Mouse (Mus musculus) right cerebral cortex, postnatal 36 days (tissue): ENCODE measurements at regions not wholly inside any gene's neighbourhood (a gene's known extent, or its start where the extent isn't known, plus 50 kb on each side); places are given as distances from the start of the nearest gene placed in this dataset.
"Not testable (repeated sequence)": the region's sequence is repeated elsewhere in the genome, so short reads cannot be mapped to it uniquely, and the experiment has no call there.

ENCODE experiments used
- DNase-seq, 2 experiments: peaks; one replicate each; pipeline ENCODE4 v3.0.0; 2022; ENCODE audit warnings: low spot score in 2 of 2, mixed read lengths in 1 of 2

- peak in 1 of 2 experiments; percentile 1 for DNase-seq
These were observed 883.3 kb downstream of the Dnajb9 start for GRCm38 (mm10) chr12:43326714-43327334.

- DNase-seq, result peak in 1 of 2 experiments; percentile 10
These were observed 899.8 kb downstream of the Dnajb9 start for GRCm38 (mm10) chr12:43310293-43310692.

- no peak for DNase-seq
These were observed 903.5 kb downstream of the Dnajb9 start for GRCm38 (mm10) chr12:43306502-43307051.

- DNase-seq, result no peak
These were observed 909.6 kb downstream of the Dnajb9 start for GRCm38 (mm10) chr12:43300504-43300903.

GRCm38 (mm10) chr12:43280442-43280841 is 929.7 kb downstream of the Dnajb9 start:
- DNase-seq, result no peak

- no peak for DNase-seq
These were observed 945.1 kb downstream of the Dnajb9 start for GRCm38 (mm10) chr12:43265016-43265415.

GRCm38 (mm10) chr12:43263845-43264244 is 946.3 kb downstream of the Dnajb9 start:
- DNase-seq, result no peak

GRCm38 (mm10) chr12:43225950-43226349 is 984.2 kb downstream of the Dnajb9 start:
- no peak for DNase-seq

- DNase-seq, result no peak
These were observed 986.2 kb downstream of the Dnajb9 start for GRCm38 (mm10) chr12:43223768-43224435.

- DNase-seq, result not testable (repeated sequence)
These were observed 997.8 kb downstream of the Dnajb9 start for GRCm38 (mm10) chr12:43212341-43212740.

- DNase-seq, result no peak
These were observed 1005.5 kb downstream of the Dnajb9 start for GRCm38 (mm10) chr12:43204589-43204988.
